Mouse (Mus musculus) heart, adult 2 months (tissue): ENCODE measurements around the gene Rbm11.

ENCODE experiments used
- CTCF ChIP-seq: fragments of 200-600 bp; IDR thresholded peaks from 2 replicates; pipeline ENCODE4 v1.8.1; 2022; ENCODE audit warnings: antibody characterized with exemption, mild to moderate bottlenecking, moderate library complexity
- EP300 ChIP-seq: fragments of 200-500 bp; IDR thresholded peaks from 2 replicates; pipeline ENCODE4 v1.6.1; 2011; ENCODE audit warnings: low read depth, low read length, control low read depth; ENCODE audit not compliant: insufficient read depth
- POLR2A ChIP-seq: fragments of 200-500 bp; IDR thresholded peaks from 2 replicates; pipeline ENCODE4 v1.6.1; 2011; ENCODE audit warnings: mild to moderate bottlenecking, low read depth, low read length, control low read depth; ENCODE audit not compliant: insufficient read depth

GRCm38 (mm10) chr16:75582279-75582678 is 10.4 kb upstream of the Rbm11 start:
- no peak for TF ChIP-seq CTCF
- no peak for TF ChIP-seq EP300
- TF ChIP-seq POLR2A = no peak
